Mouse (Mus musculus) erythroblast, embryonic 14.5 days (primary cell): ENCODE data around the gene Psenen. TPM values are rescaled to one million over a fixed set of nuclear protein-coding genes. Genes with fewer than 3 reads are reported as not detected.
A peak's percentile ranks its signal among the peaks of the same experiment; 100 is the strongest.

Experiments used
- H3K27me3 ChIP-seq: 2 replicates; pipeline ENCODE4 v1.6.1; 2012; ENCODE audit warnings: inconsistent platforms; ENCODE audit not compliant: control insufficient read depth
- H3K36me3 ChIP-seq: 2 replicates; pipeline ENCODE4 v1.6.1; 2012; ENCODE audit warnings: mild to moderate bottlenecking, inconsistent platforms; ENCODE audit not compliant: control insufficient read depth
- H3K4me1 ChIP-seq: 2 replicates; pipeline ENCODE4 v1.6.1; 2012; ENCODE audit warnings: inconsistent platforms; ENCODE audit not compliant: control insufficient read depth
- H3K4me3 ChIP-seq: replicated peaks from 2 replicates; pipeline ENCODE3; 2012; ENCODE audit warnings: moderate library complexity, mild to moderate bottlenecking, inconsistent platforms
- H3K9me3 ChIP-seq: 2 replicates; pipeline ENCODE4 v1.6.1; 2012; ENCODE audit warnings: low read length, inconsistent platforms, mixed read lengths; ENCODE audit not compliant: control insufficient read depth
- GATA1 ChIP-seq: IDR thresholded peaks from 2 replicates; pipeline ENCODE4 v1.6.1; 2012; ENCODE audit warnings: low read length, inconsistent platforms, mixed read lengths
- TAL1 ChIP-seq: IDR thresholded peaks from 3 replicates; pipeline ENCODE4 v1.6.1; 2012; ENCODE audit warnings: low read length, inconsistent platforms, mixed read lengths
- polyA plus RNA-seq: library from polyadenylated mRNA; stranded (reverse); fragments of >175 nt; gene quantifications from 2 replicates; pipeline ENCODE4 v1.2.3, GENCODE M21; 2012

Gene Psenen
- polyA plus RNA-seq, 1 experiment, result 8.9 TPM

DNA sequence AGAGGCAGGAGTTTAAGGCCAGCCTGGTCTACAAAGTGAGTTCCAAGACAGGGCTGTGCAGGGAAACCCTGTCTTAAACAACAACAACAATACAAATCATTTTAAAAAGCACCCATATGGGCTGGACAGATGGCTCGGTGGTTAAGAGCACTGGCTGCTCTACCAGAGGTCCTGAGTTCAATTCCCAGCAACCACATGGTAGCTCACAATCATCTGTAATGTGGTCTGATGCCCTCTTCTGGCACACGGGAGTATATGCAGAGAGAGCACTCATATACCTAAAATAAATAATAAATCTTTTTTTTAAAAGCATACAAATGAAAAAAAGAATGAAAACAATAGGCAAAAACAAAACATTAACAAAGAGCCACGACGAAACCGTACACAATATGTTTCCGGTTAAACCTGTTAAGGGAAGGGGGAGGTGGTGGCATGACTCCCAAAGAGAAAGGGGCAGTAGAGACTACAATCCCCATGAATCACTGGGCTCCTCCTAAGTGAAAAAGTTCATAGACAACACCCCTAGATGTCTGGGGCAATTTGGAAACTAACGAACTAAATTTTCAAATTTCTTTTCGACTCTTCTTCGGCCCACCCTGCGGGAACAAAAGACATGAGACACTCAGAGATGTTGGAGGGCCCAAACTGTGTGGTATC lies 11.9 kb downstream of the Psenen start:
- Histone ChIP-seq H3K4me1 (peaks cover 39% of the 10 kb centered on the region), H3K36me3 (peaks cover 51% of the 10 kb centered on the region), H3K9me3 (no peaks in the 10 kb centered on the region), H3K27me3 (no peaks in the 10 kb centered on the region), H3K4me3 (peak overlapping the region; percentile 93)
- TF ChIP-seq TAL1 (no peak), GATA1 (no peak)

DNA sequence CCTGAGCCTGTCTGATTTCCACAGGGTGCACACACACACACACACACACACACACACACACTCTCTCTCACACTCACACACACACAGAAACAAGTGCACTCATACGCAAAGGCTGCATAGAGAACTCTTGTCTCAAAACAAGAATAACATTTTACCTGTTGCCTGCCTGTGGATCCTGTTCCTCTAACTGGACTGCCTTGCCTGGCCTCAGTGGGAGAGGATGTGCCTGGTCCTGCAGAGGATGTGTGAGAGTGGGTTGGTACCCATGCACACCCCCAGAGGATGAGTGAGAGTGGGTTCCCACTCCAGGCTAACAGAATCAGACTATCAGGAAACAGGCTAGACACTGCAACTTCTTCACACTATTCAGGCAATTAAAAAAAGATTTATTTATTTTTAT lies 12.8 kb downstream of the Psenen start:
- Histone ChIP-seq H3K4me3 (no peak overlapping the region), H3K27me3 (no peaks in the 10 kb centered on the region), H3K36me3 (peaks cover 50% of the 10 kb centered on the region), H3K4me1 (peaks cover 39% of the 10 kb centered on the region), H3K9me3 (no peaks in the 10 kb centered on the region)
- TF ChIP-seq TAL1 (no peak), GATA1 (no peak)

DNA sequence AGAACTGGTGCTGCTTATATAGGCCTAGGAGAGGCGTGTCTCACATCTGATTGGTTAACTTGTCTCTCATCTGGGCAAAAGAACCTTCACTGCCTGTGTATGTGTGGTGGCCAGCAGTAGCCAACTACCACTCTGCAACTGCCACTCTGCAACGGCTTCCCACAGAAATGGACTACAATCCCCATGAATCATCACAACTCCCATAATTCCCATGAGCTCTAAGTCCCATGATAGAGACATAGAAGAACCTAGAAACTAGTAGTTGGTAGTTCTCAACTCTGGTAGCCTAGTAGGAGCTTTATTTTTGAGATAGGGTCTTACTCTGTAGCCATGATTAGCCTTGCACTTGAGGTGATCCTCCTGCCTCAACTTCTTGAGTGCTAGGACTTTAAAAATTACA lies 13.5 kb downstream of the Psenen start:
- no peaks in the 10 kb centered on the region for H3K27me3 ChIP-seq

DNA sequence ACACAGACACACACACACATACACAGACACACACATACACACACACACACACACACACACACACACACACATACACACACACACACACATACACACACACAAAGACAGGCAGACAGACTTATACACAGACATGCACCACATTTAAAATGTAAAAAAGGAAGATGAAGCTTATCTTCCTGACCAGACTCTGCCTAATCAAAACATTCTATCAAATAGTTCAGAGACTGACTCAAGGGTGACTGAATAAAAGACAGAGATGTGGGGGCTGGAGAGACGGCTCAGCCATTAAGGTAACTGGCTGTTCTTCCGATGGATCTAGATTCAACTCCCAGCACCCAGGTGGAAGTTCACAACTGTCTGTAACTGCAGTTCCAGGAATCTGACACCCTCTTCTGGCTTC lies 19.1 kb downstream of the Psenen start:
- Histone ChIP-seq H3K36me3 (peaks cover 72% of the 10 kb centered on the region), H3K4me3 (no peak overlapping the region), H3K9me3 (no peaks in the 10 kb centered on the region), H3K27me3 (no peaks in the 10 kb centered on the region), H3K4me1 (peaks cover 14% of the 10 kb centered on the region)
- TF ChIP-seq GATA1 (no peak), TAL1 (no peak)

More for the DNA sequence above, 13.5 kb downstream of the Psenen start:
- peaks cover 46% of the 10 kb centered on the region for H3K36me3 ChIP-seq
- H3K9me3 ChIP-seq, result no peaks in the 10 kb centered on the region
- H3K4me3 ChIP-seq, result no peak overlapping the region
- TF ChIP-seq GATA1 (no peak), TAL1 (no peak)
- peaks cover 39% of the 10 kb centered on the region for H3K4me1 ChIP-seq

DNA sequence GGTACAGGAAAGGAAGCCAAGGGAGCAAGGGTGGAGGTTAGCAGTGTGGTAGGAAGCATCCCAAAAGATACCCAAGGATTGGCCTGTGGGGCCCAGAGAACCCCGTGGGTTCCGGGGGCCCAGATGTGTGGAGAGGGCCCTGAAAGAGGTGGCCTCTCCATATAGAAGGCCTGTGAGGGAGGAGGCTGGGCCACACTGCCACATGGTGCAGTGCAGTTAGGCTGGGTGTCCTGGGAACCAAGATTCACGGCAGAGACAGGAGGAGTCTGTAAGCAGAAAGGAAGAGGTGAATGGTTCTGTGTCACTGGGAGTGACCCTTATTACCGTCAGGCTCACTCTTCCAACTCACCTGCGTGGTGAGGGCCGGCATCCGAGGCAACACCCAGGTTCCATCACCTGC lies 22.9 kb downstream of the Psenen start:
- TF ChIP-seq GATA1 (no peak), TAL1 (no peak)
- Histone ChIP-seq H3K4me1 (peaks cover 26% of the 10 kb centered on the region), H3K36me3 (peaks cover 52% of the 10 kb centered on the region), H3K4me3 (no peak overlapping the region), H3K27me3 (no peaks in the 10 kb centered on the region), H3K9me3 (no peaks in the 10 kb centered on the region)

DNA sequence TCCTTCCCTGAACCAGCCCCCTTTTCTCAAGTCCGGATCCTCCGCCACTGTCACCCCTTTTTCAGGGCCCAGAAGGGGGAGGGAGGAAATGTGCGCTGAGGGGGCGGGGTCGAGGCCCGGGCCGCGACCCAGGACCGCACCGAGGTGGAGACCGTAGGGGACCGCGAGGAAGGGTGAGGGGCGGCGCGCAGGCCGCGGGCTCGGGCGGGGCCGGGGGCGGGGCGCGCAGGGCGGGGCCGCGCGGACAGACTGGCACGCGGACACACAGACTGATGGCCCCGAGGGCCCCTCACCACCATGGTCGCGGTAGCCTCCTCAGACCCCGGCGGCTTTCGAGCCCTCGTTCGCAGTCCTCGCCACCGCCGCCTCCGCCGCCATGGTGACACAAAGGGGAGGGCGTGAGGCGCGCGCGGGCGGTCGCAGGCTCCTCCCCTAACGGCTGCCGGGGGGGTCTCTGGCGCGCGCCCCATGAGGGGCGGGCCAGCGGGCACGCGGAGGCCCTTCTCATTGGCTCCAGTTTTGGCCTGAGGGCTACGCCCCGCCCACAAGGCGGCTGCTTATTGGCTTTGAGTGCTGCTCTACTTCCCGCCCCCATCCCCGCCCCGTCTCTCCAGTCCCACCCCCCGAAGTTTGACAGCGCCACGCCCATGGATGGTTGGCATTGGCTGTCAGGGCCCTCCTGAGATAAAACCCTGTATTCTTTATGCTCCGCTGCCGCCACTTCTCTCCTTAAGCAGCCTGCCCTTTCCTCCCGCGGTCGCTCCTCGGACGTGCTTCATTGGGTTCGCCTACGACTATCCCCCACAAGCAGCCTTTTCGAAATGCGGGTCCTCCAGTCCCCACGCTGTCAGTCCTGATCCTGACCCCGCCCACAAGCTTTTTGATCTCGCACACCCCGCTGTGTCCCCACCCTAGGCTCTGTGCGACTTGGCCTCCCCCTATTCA lies 28.5 kb downstream of the Psenen start, which contains the start of gene Arhgap33:
TSS of gene Arhgap33 (minus strand) at position 428 of the 945 bp plus-strand sequence.
- H3K36me3 ChIP-seq, result peaks cover 47% of the 10 kb centered on the region
- H3K4me1 ChIP-seq, result peaks cover 53% of the 10 kb centered on the region
- peaks cover 6% of the 10 kb centered on the region; the same call in 1 of the 2 replicates for H3K27me3 ChIP-seq
- no peak for TF ChIP-seq TAL1
- TF ChIP-seq GATA1, result no peak
- H3K4me3 ChIP-seq, result peak within 1 kb of the TSS; percentile 87
- no peaks in the 10 kb centered on the region for H3K9me3 ChIP-seq

DNA sequence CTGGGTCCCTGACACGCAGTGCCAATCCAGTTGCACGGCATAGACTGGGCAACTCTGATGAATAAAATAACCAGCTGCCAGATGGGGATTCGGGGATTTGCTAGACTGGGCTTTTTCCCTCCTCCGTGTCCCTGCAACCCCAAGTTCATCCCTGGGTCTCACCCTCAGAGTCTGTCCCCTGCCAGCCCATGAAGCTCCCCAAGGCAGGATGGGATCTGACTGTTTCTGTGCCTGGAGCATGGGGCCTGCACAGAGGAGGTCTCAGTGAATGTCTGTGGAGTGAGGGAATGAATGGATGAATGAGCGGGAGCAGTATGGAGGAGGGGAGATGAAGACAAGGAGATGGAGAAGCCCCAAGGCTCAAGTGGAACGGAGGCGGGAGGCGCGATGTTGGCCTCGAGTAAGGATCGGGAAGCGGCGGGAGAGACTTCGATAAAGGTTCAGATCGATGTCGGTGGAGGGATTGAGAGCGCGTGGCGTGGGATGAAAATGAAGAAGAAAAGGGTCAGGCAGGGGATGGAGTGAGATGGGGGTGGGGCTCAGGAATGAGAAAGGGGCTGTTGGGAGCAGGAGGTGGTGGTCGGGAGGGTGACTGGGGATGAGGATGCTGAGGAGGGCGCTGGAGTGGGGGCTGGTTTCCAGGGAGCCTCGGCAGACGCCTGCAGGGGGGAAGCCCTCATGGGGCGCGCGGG lies 29.3 kb downstream of the Psenen start:
- Histone ChIP-seq H3K36me3 (peaks cover 47% of the 10 kb centered on the region), H3K4me3 (peak overlapping the region; percentile 87), H3K27me3 (peaks cover 6% of the 10 kb centered on the region; the same call in 1 of the 2 replicates), H3K4me1 (peaks cover 53% of the 10 kb centered on the region), H3K9me3 (no peaks in the 10 kb centered on the region)
- TF ChIP-seq GATA1, result no peak
- no peak for TF ChIP-seq TAL1

DNA sequence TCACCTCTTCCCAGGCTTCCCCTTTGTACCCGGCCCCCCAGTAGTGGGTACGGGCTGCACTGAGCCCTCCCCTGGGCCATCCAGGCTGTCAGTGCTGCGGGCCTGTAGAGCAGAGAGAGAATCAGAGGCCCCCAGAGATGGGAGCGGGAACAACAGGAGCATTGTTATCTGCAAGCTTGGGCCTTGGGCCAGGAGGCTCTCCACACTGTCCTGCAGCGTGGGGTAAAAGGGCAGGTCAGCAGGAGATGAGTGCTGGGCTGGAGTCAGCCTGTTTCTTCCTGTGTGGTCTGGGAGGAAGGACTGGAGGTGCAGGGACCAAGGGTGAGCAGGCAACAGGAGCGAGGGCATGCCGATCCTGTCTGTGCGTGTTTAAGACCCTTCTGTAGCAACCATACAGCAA lies 30.5 kb downstream of the Psenen start:
- peaks cover 56% of the 10 kb centered on the region for H3K4me1 ChIP-seq
- H3K9me3 ChIP-seq, result no peaks in the 10 kb centered on the region
- TF ChIP-seq GATA1 (no peak), TAL1 (no peak)
- H3K4me3 ChIP-seq, result peak overlapping the region; percentile 2
- H3K27me3 ChIP-seq, result peaks cover 6% of the 10 kb centered on the region; the same call in 1 of the 2 replicates
- peaks cover 53% of the 10 kb centered on the region for H3K36me3 ChIP-seq

DNA sequence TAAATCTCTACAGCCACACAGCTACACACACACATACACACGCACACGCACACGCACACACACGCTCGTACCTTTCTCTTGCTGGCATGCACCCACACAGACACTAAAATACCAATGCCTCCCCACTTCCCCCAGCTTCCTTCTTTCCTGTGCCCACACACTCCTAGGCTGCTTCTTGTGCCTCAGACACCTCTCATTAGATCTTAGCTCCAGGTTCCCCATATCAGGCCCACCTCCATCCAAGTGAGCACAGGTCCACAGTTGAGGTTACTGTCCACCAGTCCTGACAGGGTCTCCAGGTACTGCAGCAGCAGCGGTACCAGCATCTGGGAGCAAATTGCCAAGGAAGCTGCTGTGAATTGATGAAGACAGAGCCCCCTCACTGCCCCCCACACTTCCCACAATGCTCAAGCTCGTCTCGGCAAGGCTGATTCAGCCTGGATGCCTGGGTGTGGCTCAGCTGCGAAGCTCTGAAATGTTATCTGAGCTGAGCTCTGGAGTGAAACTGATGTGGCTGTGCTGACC lies 32.1 kb downstream of the Psenen start:
- H3K4me3 ChIP-seq, result no peak overlapping the region
- no peak for TF ChIP-seq GATA1
- no peak for TF ChIP-seq TAL1
- peaks cover 52% of the 10 kb centered on the region for H3K4me1 ChIP-seq
- H3K27me3 ChIP-seq, result peaks cover 6% of the 10 kb centered on the region; the same call in 1 of the 2 replicates
- peaks cover 69% of the 10 kb centered on the region for H3K36me3 ChIP-seq
- no peaks in the 10 kb centered on the region for H3K9me3 ChIP-seq
